Mouse (Mus musculus) stomach, embryonic 14.5 days (tissue): ENCODE data around the gene Dennd1b. TPM values are rescaled to one million over a fixed set of nuclear protein-coding genes. Genes with fewer than 3 reads are reported as not detected.

Experiments used
- ATAC-seq: fragments of 200-750 bp; cut with Nextera tagmentation; 2 replicates; pipeline ENCODE4 v1.8.0; 2017; ENCODE audit warnings: low read depth, moderate TSS enrichment; ENCODE audit not compliant: insufficient number of reproducible peaks, insufficient read depth, low FRiP score
- H3K27ac ChIP-seq: fragments of 300-500 bp; sonication (generic); 2 replicates; pipeline ENCODE4 v1.5.1; 2014; ENCODE audit warnings: mild to moderate bottlenecking, low read length, moderate library complexity, mixed read lengths
- H3K27me3 ChIP-seq: fragments of 300-500 bp; sonication (generic); 2 replicates; pipeline ENCODE4 v1.6.1; 2014; ENCODE audit warnings: low read length, control low read depth, mixed read lengths; ENCODE audit not compliant: control insufficient read depth, insufficient read depth
- H3K36me3 ChIP-seq: fragments of 300-500 bp; sonication (generic); 2 replicates; pipeline ENCODE4 v1.6.1; 2014; ENCODE audit warnings: mild to moderate bottlenecking, control low read depth, low read length, moderate library complexity, mixed read lengths; ENCODE audit not compliant: control insufficient read depth, insufficient read depth
- H3K4me1 ChIP-seq: fragments of 300-500 bp; sonication (generic); 2 replicates; pipeline ENCODE4 v1.6.1; 2014; ENCODE audit warnings: low read length, control low read depth, mixed read lengths; ENCODE audit not compliant: control insufficient read depth, insufficient read depth
- H3K4me2 ChIP-seq: fragments of 300-500 bp; sonication (generic); replicated peaks from 2 replicates; pipeline ENCODE4 v1.6.1; 2014; ENCODE audit warnings: low read depth, low read length, control low read depth
- H3K4me3 ChIP-seq: fragments of 300-500 bp; sonication (generic); 2 replicates; pipeline ENCODE4 v1.5.1; 2014; ENCODE audit warnings: low read depth, low read length, control low read depth
- H3K9ac ChIP-seq: fragments of 300-500 bp; sonication (generic); replicated peaks from 2 replicates; pipeline ENCODE4 v1.6.1; 2014; ENCODE audit warnings: low read depth, mild to moderate bottlenecking, control low read depth, low read length, moderate library complexity, mixed read lengths
- H3K9me3 ChIP-seq: fragments of 300-500 bp; sonication (generic); 2 replicates; pipeline ENCODE4 v1.6.1; 2016; ENCODE audit warnings: low read depth, low read length, control low read depth; ENCODE audit not compliant: control insufficient read depth
- WGBS: fragments of 180-500 bp; shearing (Covaris S2); extraction: QIAGEN DNeasy Blood & Tissue Kit; methylation state at CpG from one replicate; pipeline ENCODE4 v1.1.7; 2014; 5-methylcytosine and 5-hydroxymethylcytosine counted together
- polyA plus RNA-seq: library from polyadenylated mRNA; unstranded; fragments of >200 nt; fragmentation: Nextera tagmentation; extraction: Ambion mirVana; gene quantifications from 2 replicates; pipeline ENCODE4 v1.2.1, GENCODE M21; 2014

The Dennd1b gene
- polyA plus RNA-seq, 1 experiment from 2014 or later, result 12.8 TPM

DNA sequence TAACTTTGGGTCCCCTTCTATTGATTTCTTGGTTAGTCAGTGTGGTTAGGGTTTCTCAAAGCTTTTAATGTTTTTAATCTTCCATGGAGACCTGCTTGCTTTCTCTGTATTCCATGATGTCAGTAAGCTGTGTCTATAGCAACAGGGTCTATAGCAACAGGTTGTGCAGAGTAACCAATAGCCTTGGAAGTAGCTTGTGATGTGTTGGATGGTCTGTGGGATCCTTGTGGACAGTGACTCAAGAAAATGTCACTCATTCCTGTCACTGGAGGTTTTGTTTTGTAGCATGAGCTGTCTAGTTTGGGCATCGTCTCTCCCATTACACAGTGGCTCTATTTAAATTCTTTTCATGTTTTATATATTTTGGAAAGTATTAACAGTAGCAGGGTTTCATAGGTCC lies 216.5 kb downstream of the Dennd1b start:
- no peaks in the 10 kb centered on the region for H3K9me3 ChIP-seq
- no peak for ATAC-seq
- WGBS, result 84% methylated on average over 1 of the region's 1 CpGs
- no peaks in the 10 kb centered on the region for H3K27me3 ChIP-seq
- no peak overlapping the region for H3K27ac ChIP-seq
- no peak overlapping the region for H3K9ac ChIP-seq
- H3K36me3 ChIP-seq, result no peaks in the 10 kb centered on the region
- no peak overlapping the region for H3K4me2 ChIP-seq
- no peak overlapping the region for H3K4me3 ChIP-seq
- no peaks in the 10 kb centered on the region for H3K4me1 ChIP-seq

- H3K36me3 ChIP-seq, result no peaks in the 10 kb centered on the region
- no peak overlapping the region for H3K4me2 ChIP-seq
- no peaks in the 10 kb centered on the region for H3K4me1 ChIP-seq
- H3K9ac ChIP-seq, result no peak overlapping the region
- 56% methylated on average over 6 of the region's 6 CpGs for WGBS
- H3K27ac ChIP-seq, result no peak overlapping the region
- no peaks in the 10 kb centered on the region for H3K27me3 ChIP-seq
- no peak overlapping the region for H3K4me3 ChIP-seq
- ATAC-seq, result no peak
- no peaks in the 10 kb centered on the region for H3K9me3 ChIP-seq
Measured at GRCm38 (mm10) chr1:139180481-139181149, 217.4 kb downstream of the Dennd1b start.

- no peak for ATAC-seq
- Histone ChIP-seq H3K9me3 (no peaks in the 10 kb centered on the region), H3K4me3 (no peak overlapping the region), H3K36me3 (no peaks in the 10 kb centered on the region), H3K27me3 (no peaks in the 10 kb centered on the region), H3K4me2 (no peak overlapping the region), H3K4me1 (no peaks in the 10 kb centered on the region), H3K9ac (no peak overlapping the region), H3K27ac (no peak overlapping the region)
- 82% methylated on average over 3 of the region's 3 CpGs for WGBS
Measured at GRCm38 (mm10) chr1:139192635-139193034, 229.4 kb downstream of the Dennd1b start.

DNA sequence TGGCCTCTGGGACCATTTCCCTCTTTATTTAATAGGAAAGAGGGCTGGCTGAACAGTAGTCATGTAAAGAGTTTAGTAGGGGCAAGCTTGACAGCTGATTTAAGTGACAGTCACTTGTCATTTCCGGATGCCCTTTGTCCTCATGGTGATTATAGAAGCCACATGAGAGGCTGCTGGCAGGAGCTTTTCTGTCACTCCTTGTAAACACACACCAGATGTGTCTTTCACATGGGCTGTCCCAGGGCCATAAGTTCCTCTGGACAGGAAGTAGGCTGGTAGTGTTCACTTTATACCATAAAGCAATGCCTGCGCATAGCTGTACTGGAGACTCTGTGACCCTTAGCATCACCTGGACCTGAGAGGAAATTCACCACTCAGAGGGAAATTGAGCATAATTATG lies 230.8 kb downstream of the Dennd1b start:
- 54% methylated on average over 2 of the region's 2 CpGs for WGBS
- Histone ChIP-seq H3K27me3 (no peaks in the 10 kb centered on the region), H3K27ac (no peak overlapping the region), H3K4me1 (no peaks in the 10 kb centered on the region), H3K36me3 (no peaks in the 10 kb centered on the region), H3K9me3 (no peaks in the 10 kb centered on the region), H3K4me3 (no peak overlapping the region), H3K9ac (no peak overlapping the region), H3K4me2 (no peak overlapping the region)
- ATAC-seq, result no peak

DNA sequence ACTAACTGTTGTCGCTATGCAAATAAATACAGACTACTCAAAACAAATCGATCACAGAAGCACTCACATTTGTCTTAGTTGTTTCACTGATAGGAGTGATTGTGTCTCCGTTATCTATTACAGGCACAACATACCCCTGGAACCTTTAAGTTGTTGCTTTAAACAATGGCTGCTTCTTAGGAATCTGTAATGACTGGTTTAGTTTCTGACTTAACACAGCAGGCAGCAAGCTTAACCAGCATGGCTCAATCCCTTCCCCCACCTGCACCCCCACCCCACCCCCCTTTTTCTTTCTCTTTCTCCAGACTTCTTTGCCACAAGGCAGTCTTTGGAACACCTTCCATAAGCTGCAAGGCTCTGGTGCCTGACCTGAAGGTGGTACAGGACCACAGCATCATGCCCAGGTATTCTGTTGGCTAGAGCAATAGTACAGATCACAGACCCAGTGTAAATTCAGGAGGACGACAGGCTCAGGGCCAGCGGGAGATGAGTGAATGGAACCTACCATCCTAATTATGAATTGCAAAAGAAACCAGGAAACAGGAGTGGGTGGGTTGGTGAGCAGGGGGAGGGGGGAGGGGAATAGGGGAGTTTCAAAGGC lies 231.3 kb downstream of the Dennd1b start:
- Histone ChIP-seq H3K36me3 (no peaks in the 10 kb centered on the region), H3K9ac (no peak overlapping the region), H3K4me3 (no peak overlapping the region), H3K4me1 (no peaks in the 10 kb centered on the region), H3K9me3 (no peaks in the 10 kb centered on the region), H3K27ac (no peak overlapping the region), H3K4me2 (no peak overlapping the region), H3K27me3 (no peaks in the 10 kb centered on the region)
- no peak for ATAC-seq
- WGBS, result 23% methylated on average over 5 of the region's 5 CpGs

DNA sequence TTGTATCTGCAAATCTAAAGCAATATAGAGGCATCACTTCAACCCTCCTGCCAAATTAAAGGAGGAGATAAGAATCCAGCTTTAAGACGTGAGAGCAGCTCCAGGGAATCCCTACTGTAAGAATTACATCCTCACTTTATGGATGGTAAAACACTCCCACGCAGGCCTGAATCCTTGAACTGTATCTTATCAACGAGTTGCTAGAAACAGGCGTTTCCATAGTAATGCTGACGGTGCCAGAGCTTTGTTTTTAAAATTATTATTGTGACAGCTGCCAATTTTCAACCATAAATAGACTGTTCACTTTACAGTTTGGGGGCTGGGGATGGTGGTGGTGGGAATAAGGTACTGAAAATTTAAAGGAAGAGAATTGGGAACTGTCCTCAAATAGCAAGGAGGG lies 239.8 kb downstream of the Dennd1b start:
- no peak overlapping the region for H3K4me2 ChIP-seq
- H3K36me3 ChIP-seq, result no peaks in the 10 kb centered on the region
- WGBS, result 51% methylated on average over 5 of the region's 5 CpGs
- H3K27ac ChIP-seq, result no peak overlapping the region
- no peak overlapping the region for H3K9ac ChIP-seq
- ATAC-seq, result no peak
- H3K27me3 ChIP-seq, result no peaks in the 10 kb centered on the region
- no peaks in the 10 kb centered on the region for H3K9me3 ChIP-seq
- H3K4me1 ChIP-seq, result 0 out of 2 replicates have a peak, but pooled peaks cover 3% of the 10 kb centered on the region
- no peak overlapping the region for H3K4me3 ChIP-seq

GRCm38 (mm10) chr1:139206259-139206658 lies 243.0 kb downstream of the Dennd1b start:
- H3K4me3 ChIP-seq, result no peak overlapping the region
- no peak overlapping the region for H3K4me2 ChIP-seq
- H3K36me3 ChIP-seq, result no peaks in the 10 kb centered on the region
- peaks cover 8% of the 10 kb centered on the region; the same call in 1 of the 2 replicates for H3K4me1 ChIP-seq
- H3K9ac ChIP-seq, result no peak overlapping the region
- H3K27ac ChIP-seq, result no peak overlapping the region
- WGBS, result 59% methylated on average over 4 of the region's 4 CpGs
- no peaks in the 10 kb centered on the region for H3K27me3 ChIP-seq
- H3K9me3 ChIP-seq, result no peaks in the 10 kb centered on the region
- ATAC-seq, result no peak

DNA sequence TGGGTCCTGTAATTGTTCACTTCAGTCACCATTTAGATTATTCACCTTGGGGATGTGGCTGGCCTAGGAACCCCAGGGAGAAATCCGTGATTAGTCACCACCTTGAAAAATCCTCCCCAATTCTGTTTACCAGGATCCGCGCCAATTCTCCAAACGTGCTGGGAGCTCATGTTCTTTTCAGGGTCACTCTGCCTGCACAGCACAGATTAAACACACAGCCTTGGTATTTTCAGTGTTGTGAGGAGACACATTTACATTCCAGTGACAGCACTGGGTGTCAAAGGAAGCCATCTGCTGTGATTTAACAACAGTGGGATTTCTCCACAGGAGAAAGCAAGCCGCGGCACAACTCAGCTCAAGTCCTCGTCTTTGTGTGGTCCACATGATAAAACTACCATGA lies 246.6 kb downstream of the Dennd1b start:
- no peaks in the 10 kb centered on the region for H3K36me3 ChIP-seq
- no peak overlapping the region for H3K4me2 ChIP-seq
- 0 out of 2 replicates have a peak overlapping the region, but pooled peaks have one; percentile 10 for H3K27ac ChIP-seq
- no peak; the same call in 1 of the 2 replicates for ATAC-seq
- H3K27me3 ChIP-seq, result no peaks in the 10 kb centered on the region
- peaks cover 8% of the 10 kb centered on the region; the same call in 1 of the 2 replicates for H3K4me1 ChIP-seq
- WGBS, result 22% methylated on average over 7 of the region's 7 CpGs
- no peak overlapping the region for H3K4me3 ChIP-seq
- no peak overlapping the region for H3K9ac ChIP-seq
- H3K9me3 ChIP-seq, result no peaks in the 10 kb centered on the region
